Mouse (Mus musculus): Measurements from ENCODE around the gene Arhgap31.

- TF ChIP-seq EP300 (IDR thresholded peaks at IDR 0.05; ENCODE audit: low read depth in 1 of 2, low read length in 2 of 2) (no peak), NELFE (IDR thresholded peaks at IDR 0.05; ENCODE audit: low read depth, low read length) (no peak), CTCF (IDR thresholded peaks at IDR 0.05 in 2 of 3, conservative IDR thresholded peaks at IDR 0.05 in 1 of 3; ENCODE audit: control insufficient read depth in 1 of 3, insufficient read depth in 1 of 3, low read depth in 2 of 3, low read length in 3 of 3, poor library complexity in 1 of 3, severe bottlenecking in 1 of 3) (no peak), POLR2A (IDR thresholded peaks at IDR 0.05; ENCODE audit: control insufficient read depth in 1 of 2, insufficient read depth in 1 of 2, low read depth in 1 of 2, low read length in 2 of 2, poor library complexity in 1 of 2) (no peak), CHD2 (IDR thresholded peaks at IDR 0.05; ENCODE audit: low read length) (no peak), JUND (IDR thresholded peaks at IDR 0.05; ENCODE audit: low read depth, low read length) (no peak), MAX (IDR thresholded peaks at IDR 0.05; ENCODE audit: low read length) (no peak)
Observed at GRCm38 (mm10) chr16:38760834-38761375, 47.8 kb upstream of the Arhgap31 start.
